ENCODE assay signal across 29 mouse cellular contexts in genomic region chr4:124385106-124386055, GRCm38 (mm10).
DNase-seq lines count a peak whose midpoint lies in the region; ATAC-seq and TF ChIP-seq lines count a peak whose summit lies in the region.
"Had no signal": no experiment of that assay in that cellular context is flagged by ENCODE, and none has a peak within 500 bp of the region (broad histone marks: within the 10 kb centered on the region; RNA-seq: fewer than 3 reads in every experiment).

No protein-coding gene starts in this region.

- TF ChIP-seq POLR2A in lung, adult 2 months (IDR thresholded peaks at IDR 0.05; ENCODE audit: borderline replicate concordance, extremely low read depth, low read depth, low read length): no peak
- no peak for TF ChIP-seq POLR2A in brain, embryonic 14.5 days (IDR thresholded peaks at IDR 0.05; ENCODE audit: borderline replicate concordance, extremely low read depth, insufficient read depth, insufficient read length, poor library complexity, severe bottlenecking)

- peak; percentile 74; the same call in 1 of the 2 replicates for ATAC-seq in kidney, embryonic 14.5 days (ENCODE audit: low FRiP score, low TSS enrichment)
- ATAC-seq in lung, embryonic 15.5 days (ENCODE audit: borderline replicate concordance, extremely low read depth, low FRiP score, low TSS enrichment): peak; percentile 78
- ATAC-seq: CD4-positive, CD25-positive, alpha-beta regulatory T cell, adult 4 months; forebrain, embryonic 14.5 days; inflammation-experienced regulatory T-cells, adult 6 months; Patski had no signal

- WGBS in kidney, embryonic 14.5 days: 20% methylated on average over 11 of the region's 11 CpGs
- WGBS in lung, embryonic 15.5 days: 8% methylated on average over 11 of the region's 11 CpGs
- WGBS in lung, adult 2 months: 19% methylated on average over 11 of the region's 11 CpGs

- no peak overlapping the region for H3K4me3 ChIP-seq in kidney, embryonic 14.5 days (ENCODE audit: low read length)
- no peak overlapping the region for H3K4me3 ChIP-seq in lung, embryonic 15.5 days
- no peak overlapping the region for H3K4me3 ChIP-seq in lung, adult 2 months (replicated peaks; ENCODE audit: extremely low read depth, low read depth, low read length)
- H3K4me3 ChIP-seq in layer of hippocampus, adult 2 months: no peak overlapping the region
- H3K4me3 ChIP-seq: erythroblast, embryonic 14.5 days; heart, adult 2 months; hindbrain, embryonic 12.5 days; left cerebral cortex, adult 2 months; limb, embryonic 12.5 days; liver, embryonic 13.5 days had no signal

- peak; percentile 29 for DNase-seq in embryo, embryonic 10 days (ENCODE audit: low spot score)
- DNase-seq in embryo, embryonic 11 days: no peak
- DNase-seq in kidney, postnatal 14 days: no peak
- DNase-seq in lung, adult 2 months: no peak
- DNase-seq in brain, embryonic 14.5 days (ENCODE audit: low read depth): peak; percentile 11
- no peak for DNase-seq in layer of hippocampus, adult 2 months (ENCODE audit: low spot score in 2 of 2)
- DNase-seq: adrenal gland, postnatal 10 days; cerebellum, adult 11 months; cerebellum, postnatal 14 days; gastrocnemius, postnatal 14 days; heart, adult 2 months; heart, postnatal 10 days; kidney, adult 9 months; layer of hippocampus, adult 9-11 months; liver, embryonic 13.5 days; retina, postnatal 1 day; thymus, adult 2 months had no signal

- H3K27ac ChIP-seq in kidney, embryonic 14.5 days (ENCODE audit: low read depth, low read length): no peak overlapping the region
- H3K27ac ChIP-seq in lung, embryonic 15.5 days: no peak overlapping the region; the same call in 1 of the 2 replicates
- H3K27ac ChIP-seq in layer of hippocampus, adult 2 months: no peak overlapping the region
- H3K27ac ChIP-seq: heart, adult 2 months; hindbrain, embryonic 12.5 days; left cerebral cortex, adult 2 months; limb, embryonic 12.5 days; liver, embryonic 13.5 days; macrophage had no signal

- TF ChIP-seq CTCF in lung, adult 2 months (IDR thresholded peaks at IDR 0.05; ENCODE audit: insufficient read depth, low read length): no peak
- TF ChIP-seq CTCF in brain, embryonic 14.5 days (IDR thresholded peaks at IDR 0.05; ENCODE audit: borderline replicate concordance, extremely low read depth, insufficient read depth, insufficient read length): no peak
- no peak for TF ChIP-seq CTCF in layer of hippocampus, adult 2 months (conservative IDR thresholded peaks at IDR 0.05)

- H3K4me2 ChIP-seq in kidney, embryonic 14.5 days (replicated peaks; ENCODE audit: low read depth, low read length): no peak overlapping the region
- H3K4me2 ChIP-seq in lung, embryonic 15.5 days: peak overlapping the region; percentile 11; the same call in 1 of the 2 replicates
- H3K4me2 ChIP-seq: hindbrain, embryonic 12.5 days; limb, embryonic 12.5 days; liver, embryonic 13.5 days; midbrain, embryonic 11.5 days had no signal

- no peaks in the 10 kb centered on the region for H3K36me3 ChIP-seq in kidney, embryonic 14.5 days (ENCODE audit: control insufficient read depth, insufficient read depth, low read length)
- no peaks in the 10 kb centered on the region for H3K36me3 ChIP-seq in lung, embryonic 15.5 days
- H3K36me3 ChIP-seq: hindbrain, embryonic 12.5 days; limb, embryonic 12.5 days; liver, embryonic 13.5 days had no signal

- H3K27me3 ChIP-seq in kidney, embryonic 14.5 days (ENCODE audit: control insufficient read depth, insufficient read depth, low read length): peaks cover 5% of the 10 kb centered on the region
- H3K27me3 ChIP-seq in lung, embryonic 15.5 days: peaks cover 4% of the 10 kb centered on the region; the same call in 1 of the 2 replicates
- H3K27me3 ChIP-seq: liver, embryonic 13.5 days; Patski had no signal

- 0 out of 2 replicates have a peak, but pooled peaks cover 6% of the 10 kb centered on the region for H3K4me1 ChIP-seq in kidney, embryonic 14.5 days (ENCODE audit: control insufficient read depth, insufficient read depth, low read length)
- H3K4me1 ChIP-seq in lung, embryonic 15.5 days: peaks cover 19% of the 10 kb centered on the region
- no peaks in the 10 kb centered on the region for H3K4me1 ChIP-seq in lung, adult 2 months (ENCODE audit: control insufficient read depth, insufficient read depth, low read length)
- H3K4me1 ChIP-seq: liver, embryonic 13.5 days had no signal

- H3K9me3 ChIP-seq in kidney, embryonic 14.5 days (ENCODE audit: control insufficient read depth, low read length): no peaks in the 10 kb centered on the region
- no peaks in the 10 kb centered on the region for H3K9me3 ChIP-seq in lung, embryonic 15.5 days
- H3K9me3 ChIP-seq: hindbrain, embryonic 12.5 days; limb, embryonic 12.5 days; liver, embryonic 13.5 days had no signal

- no peak overlapping the region for H3K9ac ChIP-seq in kidney, embryonic 14.5 days (ENCODE audit: low read depth, low read length)
- H3K9ac ChIP-seq in lung, embryonic 15.5 days: no peak overlapping the region
- H3K9ac ChIP-seq: hindbrain, embryonic 12.5 days; limb, embryonic 12.5 days; liver, embryonic 13.5 days had no signal

Comparison
In these comparisons a context has a peak if more than half of its experiments do, and no peak if none do; other contexts are left out.
1. DNase-seq: peak in embryo, embryonic 10 days (single experiment) and brain, embryonic 14.5 days (single experiment); none in embryo, embryonic 11 days (single experiment), kidney, postnatal 14 days (single experiment), lung, adult 2 months (single experiment) and layer of hippocampus, adult 2 months (0 of 2).